Mouse (Mus musculus) left cerebral cortex, postnatal 36 days (tissue): ENCODE data around the gene Qprt. TPM values are rescaled to one million over a fixed set of nuclear protein-coding genes. Genes with fewer than 3 reads are reported as not detected.

Experiments used
- DNase-seq, 2 experiments: peaks; one replicate each; pipeline ENCODE4 v3.0.0; 2021 to 2022; ENCODE audit warnings: low spot score in 2 of 2, mixed read lengths in 1 of 2
- intact Hi-C: fragments of 180-260 bp; cut with DNase I; formaldehyde crosslinking; loops from one replicate; pipeline ENCODE4 v1.15.1; 2025
- total RNA-seq, 2 experiments: library from RNA; stranded (reverse); gene quantifications; 2 replicates each; pipeline ENCODE4 v1.2.3; 2021

The Qprt gene
- total RNA-seq, 2 experiments from 2014 or later = 0.63 TPM; not detected in 1

- DNase-seq = no peak
- intact Hi-C loops = no loop called here
Observed at GRCm38 (mm10) chr7:127077692-127078091, 44.3 kb downstream of the Qprt start.

- no peak for DNase-seq
- intact Hi-C loops = no loop called here
Observed at GRCm38 (mm10) chr7:127076188-127076587, 45.8 kb downstream of the Qprt start.

GRCm38 (mm10) chr7:127073221-127073620, 48.8 kb downstream of the Qprt start:
- no peak for DNase-seq
- intact Hi-C loops = no loop called here

GRCm38 (mm10) chr7:127070871-127071413, 51.1 kb downstream of the Qprt start:
- no peak for DNase-seq
- intact Hi-C loops = no loop called here

DNA sequence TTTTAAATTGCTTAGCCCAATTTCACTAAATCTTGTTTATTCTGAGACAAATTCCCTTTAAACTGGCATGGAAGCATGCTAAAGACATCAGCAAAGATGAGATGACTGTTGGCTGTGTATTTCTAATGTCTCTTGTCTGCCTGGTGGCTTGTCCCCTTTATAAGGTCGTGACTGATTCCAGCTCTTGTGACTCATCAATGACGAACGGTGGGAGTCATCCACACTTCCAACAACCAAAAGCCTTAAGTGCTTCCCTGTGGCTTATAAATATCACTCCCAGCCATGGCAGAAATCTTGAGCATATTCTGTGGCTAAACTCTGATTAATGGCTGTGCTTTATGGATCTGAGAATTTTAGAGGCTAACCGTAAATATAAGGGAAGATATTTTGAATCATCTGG, 55.7 kb downstream of the Qprt start:
- intact Hi-C loops = loop anchor here (10.0 kb wide), 1 partner anchor 108 kb away; no protein-coding TSS in a partner anchor
- no peak for DNase-seq

- intact Hi-C loops = loop anchor here (10.0 kb wide), 1 partner anchor 109 kb away; no protein-coding TSS in a partner anchor
Observed at GRCm38 (mm10) chr7:127065538-127065937, 56.5 kb downstream of the Qprt start.

More at GRCm38 (mm10) chr7:127065538-127065937, 56.5 kb downstream of the Qprt start:
- DNase-seq = no peak

Other genes with a start within 250 kb of the Qprt start
- gene Taok2, start 237.5 kb downstream of the Qprt start, total RNA-seq = 100 to 1,000 TPM; 152 to 156 TPM
- 10 to 100 TPM; 22.4 to 25.3 TPM for gene Tmem219, start 199.3 kb downstream of the Qprt start, total RNA-seq
- gene Kctd13, start 193.3 kb downstream of the Qprt start, total RNA-seq = 100 to 1,000 TPM; 149 to 167 TPM
- gene Asphd1, start 172.6 kb downstream of the Qprt start, total RNA-seq = 10 to 100 TPM; 47.2 to 53.0 TPM
- gene Sez6l2, start 171.7 kb downstream of the Qprt start, total RNA-seq = 100 to 1,000 TPM; 413 to 414 TPM
- gene Cdipt, start 146.3 kb downstream of the Qprt start, total RNA-seq = 100 to 1,000 TPM; 182 to 199 TPM
- gene Cdiptos, start 146.1 kb downstream of the Qprt start, total RNA-seq = not detected
- 1 to 10 TPM; 6.8 to 8.6 TPM for gene Mvp, start 107.6 kb downstream of the Qprt start, total RNA-seq
- under 1 TPM in 1 of 2 experiments, not detected in 1; 0.99 TPM for gene Pagr1b, start 105.7 kb downstream of the Qprt start, total RNA-seq
- gene Pagr1a, start 104.9 kb downstream of the Qprt start, total RNA-seq = 10 to 100 TPM; 25.4 to 28.8 TPM
- gene Gm42742, start 101.1 kb downstream of the Qprt start, total RNA-seq = 10 to 100 TPM; 36.5 to 50.3 TPM
- 100 to 1,000 TPM; 213 to 222 TPM for gene Prrt2, start 101.0 kb downstream of the Qprt start, total RNA-seq
- gene Maz, start 95.2 kb downstream of the Qprt start, total RNA-seq = 100 to 1,000 TPM; 227 to 234 TPM
- gene Kif22, start 79.8 kb downstream of the Qprt start, total RNA-seq = 1 to 10 TPM; 5.3 to 8.2 TPM
- not detected for gene Zg16, start 34.9 kb downstream of the Qprt start, total RNA-seq
- gene AI467606, start 30.9 kb downstream of the Qprt start, total RNA-seq = 1 to 10 TPM; 1.1 to 1.3 TPM
- under 1 TPM; 0.12 to 0.25 TPM for gene Spn, start 15.6 kb upstream of the Qprt start, total RNA-seq
- 10 to 100 TPM; 81.4 to 89.5 TPM for gene Cd2bp2, start 73.8 kb upstream of the Qprt start, total RNA-seq
- gene Tbc1d10b, start 86.2 kb upstream of the Qprt start, total RNA-seq = 100 to 1,000 TPM in 1 of 2 experiments, 10 to 100 TPM in 1; 90.8 to 101 TPM
- gene Mylpf, start 86.7 kb upstream of the Qprt start, total RNA-seq = 1 to 10 TPM; 1.7 to 3.9 TPM
- gene Zfp553, start 110.8 kb upstream of the Qprt start, total RNA-seq = 10 to 100 TPM; 18.6 to 19.4 TPM
- gene Sept1, start 110.9 kb upstream of the Qprt start, total RNA-seq = 1 to 10 TPM; 3.2 to 5.6 TPM
- 10 to 100 TPM; 61.0 to 61.4 TPM for gene Zfp771, start 122.0 kb upstream of the Qprt start, total RNA-seq
- gene Dctpp1, start 138.5 kb upstream of the Qprt start, total RNA-seq = 10 to 100 TPM; 21.8 to 30.7 TPM
- gene Sephs2, start 151.8 kb upstream of the Qprt start, total RNA-seq = 10 to 100 TPM; 38.4 to 43.1 TPM
- under 1 TPM; 0.48 to 0.76 TPM for gene Itgal, start 174.0 kb upstream of the Qprt start, total RNA-seq
- gene Zfp768, start 223.4 kb upstream of the Qprt start, total RNA-seq = 10 to 100 TPM; 14.4 to 15.0 TPM